Mouse (Mus musculus) ES-Bruce4 (cell line): Measurements from ENCODE around the gene Nemp1.

ENCODE experiments used
- CTCF ChIP-seq: IDR thresholded peaks from one replicate; pipeline ENCODE4 v1.8.1; 2011; ENCODE audit warnings: low read depth, low read length
- EP300 ChIP-seq: IDR thresholded peaks from 2 replicates; pipeline ENCODE4 v1.6.1; 2011; ENCODE audit warnings: low read depth, low read length; ENCODE audit not compliant: insufficient read depth
- POLR2A ChIP-seq: IDR thresholded peaks from one replicate; pipeline ENCODE4 v1.8.1; 2011; ENCODE audit warnings: low read length; ENCODE audit not compliant: insufficient read depth

GRCm38 (mm10) chr10:127631261-127632214, 35.2 kb upstream of the Nemp1 start:
- TF ChIP-seq POLR2A (no peak), CTCF (no peak), EP300 (no peak)
